Comparison of ENCODE assay signal across 13 mouse cellular contexts in genomic region chr12:82284617-82285016, GRCm38 (mm10).
DNase-seq lines count a peak whose midpoint lies in the region; ATAC-seq and TF ChIP-seq lines count a peak whose summit lies in the region.
"Had no signal": no experiment of that assay in that cellular context is flagged by ENCODE, and none has a peak within 500 bp of the region (broad histone marks: within the 10 kb centered on the region; RNA-seq: fewer than 3 reads in every experiment).

No protein-coding gene starts in this region.

- peak; percentile 29 for DNase-seq in lung, postnatal 0 days (ENCODE audit: low spot score)
- no peak for DNase-seq in lung, adult 2 months
- DNase-seq in natural killer cell, adult 2 months (ENCODE audit: low spot score in 2 of 2): peak; percentile 20 to 46
- DNase-seq in thymus, postnatal 36 days: peak; percentile 59 to 72
- DNase-seq in gastrocnemius, postnatal 36 days: no peak
- no peak for DNase-seq in embryo, embryonic 10.5 days (ENCODE audit: low spot score)
- DNase-seq: adrenal gland, postnatal 36 days; cerebellum, postnatal 10 days; gastrocnemius, postnatal 14 days had no signal

- intact Hi-C loops in gastrocnemius, postnatal 36 days (cut with DNase I): no loop called here

- no peak overlapping the region for H3K9ac ChIP-seq in lung, postnatal 0 days (replicated peaks; ENCODE audit: low read depth)
- H3K9ac ChIP-seq: hindbrain, embryonic 15.5 days; limb, embryonic 13.5 days; midbrain, embryonic 12.5 days had no signal

- no peak for TF ChIP-seq EP300 in lung, postnatal 0 days (IDR thresholded peaks at IDR 0.05)

- TF ChIP-seq POLR2A in lung, adult 2 months (IDR thresholded peaks at IDR 0.05; ENCODE audit: borderline replicate concordance, extremely low read depth, low read depth, low read length): no peak

- no peak overlapping the region for H3K27ac ChIP-seq in lung, postnatal 0 days (ENCODE audit: low read length)
- H3K27ac ChIP-seq: hindbrain, embryonic 15.5 days; limb, embryonic 13.5 days; midbrain, embryonic 12.5 days had no signal

- H3K36me3 ChIP-seq in lung, postnatal 0 days (ENCODE audit: insufficient read depth, low read length): no peaks in the 10 kb centered on the region
- H3K36me3 ChIP-seq: hindbrain, embryonic 15.5 days; limb, embryonic 13.5 days; midbrain, embryonic 12.5 days had no signal

- H3K4me3 ChIP-seq in lung, postnatal 0 days (ENCODE audit: low read depth, low read length): no peak overlapping the region
- H3K4me3 ChIP-seq in lung, adult 2 months (replicated peaks; ENCODE audit: extremely low read depth, low read depth, low read length): no peak overlapping the region
- H3K4me3 ChIP-seq: hindbrain, embryonic 15.5 days; limb, embryonic 13.5 days; midbrain, embryonic 12.5 days had no signal

- H3K4me1 ChIP-seq in lung, postnatal 0 days (ENCODE audit: insufficient read depth, low read depth, low read length): no peaks in the 10 kb centered on the region
- peaks cover 8% of the 10 kb centered on the region; the same call in 1 of the 2 replicates for H3K4me1 ChIP-seq in lung, adult 2 months (ENCODE audit: control insufficient read depth, insufficient read depth, low read length)

- WGBS in lung, postnatal 0 days: 50% methylated on average over 5 of the region's 5 CpGs
- WGBS in lung, adult 2 months: 30% methylated on average over 5 of the region's 5 CpGs

- H3K4me2 ChIP-seq in lung, postnatal 0 days (replicated peaks; ENCODE audit: low read depth, low read length): no peak overlapping the region
- H3K4me2 ChIP-seq: hindbrain, embryonic 15.5 days; limb, embryonic 13.5 days; midbrain, embryonic 12.5 days had no signal

- H3K9me3 ChIP-seq in lung, postnatal 0 days (ENCODE audit: low read length): no peaks in the 10 kb centered on the region
- H3K9me3 ChIP-seq: hindbrain, embryonic 15.5 days; limb, embryonic 13.5 days; midbrain, embryonic 12.5 days had no signal

- no peak for TF ChIP-seq CTCF in lung, postnatal 0 days (IDR thresholded peaks at IDR 0.05)
- TF ChIP-seq CTCF in lung, adult 2 months (IDR thresholded peaks at IDR 0.05; ENCODE audit: insufficient read depth, low read length): no peak

- peak; percentile 48 for ATAC-seq in lung, postnatal 0 days
- 0 out of 2 replicates have a peak, but pooled peaks have one; percentile 42 for ATAC-seq in common myeloid progenitor, adult 5-6 weeks (replicated peaks; ENCODE audit: low read depth, poor library complexity, severe bottlenecking)

- no peaks in the 10 kb centered on the region for H3K27me3 ChIP-seq in lung, postnatal 0 days (replicated peaks; ENCODE audit: insufficient read depth, low read length)
- H3K27me3 ChIP-seq: hindbrain, embryonic 15.5 days; limb, embryonic 13.5 days; midbrain, embryonic 12.5 days had no signal

Comparison
In these comparisons a context has a peak if more than half of its experiments do, and no peak if none do; other contexts are left out.
1. DNase-seq: peak in lung, postnatal 0 days (single experiment), natural killer cell, adult 2 months (2 of 2) and thymus, postnatal 36 days (2 of 2); none in lung, adult 2 months (single experiment), gastrocnemius, postnatal 36 days (0 of 2) and embryo, embryonic 10.5 days (single experiment).